Mouse (Mus musculus): Measurements from ENCODE around the gene Prkar1b. TPM values are rescaled to one million over a fixed set of nuclear protein-coding genes. Genes with fewer than 3 reads are reported as not detected.

The Prkar1b gene
- total and polyA plus RNA-seq, 2 experiments = 0.22 to 0.37 TPM

GRCm38 (mm10) chr5:139125717-139126116, 24.1 kb downstream of the Prkar1b start:
- TF ChIP-seq CTCF (IDR thresholded peaks at IDR 0.05; ENCODE audit: low read depth, low read length) (no peak), POLR2A (IDR thresholded peaks at IDR 0.05; ENCODE audit: extremely low read depth, insufficient read depth, low read length) (no peak)
- Histone ChIP-seq H3K27ac (replicated peaks; ENCODE audit: insufficient read depth, low read depth, low read length) (no peak overlapping the region), H3K36me3 (ENCODE audit: control insufficient read depth, insufficient read depth, low read length) (no peaks in the 10 kb centered on the region), H3K4me3 (ENCODE audit: insufficient read depth, low read depth, low read length) (no peak overlapping the region), H3K4me1 (ENCODE audit: control insufficient read depth, insufficient read depth, low read length) (no peaks in the 10 kb centered on the region), H3K27me3 (ENCODE audit: control insufficient read depth, insufficient read depth, low read length) (no peaks in the 10 kb centered on the region; the same call in 1 of the 2 replicates), H3K79me2 (ENCODE audit: control insufficient read depth, insufficient read depth, low read length) (no peaks in the 10 kb centered on the region), H3K9ac (ENCODE audit: low read depth, low read length) (no peak overlapping the region)
- 94% methylated on average over 3 of the region's 3 CpGs for WGBS
- DNase-seq (ENCODE audit: extremely low read depth, low read depth, low spot score) = no peak

DNA sequence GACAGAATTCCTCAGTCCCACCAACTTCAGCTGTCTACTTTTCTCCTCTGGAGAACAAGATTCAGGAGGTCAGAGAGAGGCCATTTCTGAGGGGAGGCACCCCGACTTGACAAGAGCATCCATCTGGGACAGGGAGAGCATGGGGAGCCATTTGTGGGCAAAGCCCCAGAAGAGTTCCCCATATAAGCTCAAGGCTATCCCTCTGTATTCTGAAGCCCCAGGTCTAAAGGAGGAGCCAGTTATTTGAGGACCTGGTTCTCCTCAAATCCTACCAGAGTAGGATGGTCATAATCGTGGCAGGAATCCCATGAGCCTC, 30.9 kb downstream of the Prkar1b start:
- no peaks in the 10 kb centered on the region for H3K79me2 ChIP-seq (ENCODE audit: control insufficient read depth, insufficient read depth, low read length)
- H3K4me1 ChIP-seq (ENCODE audit: control insufficient read depth, insufficient read depth, low read length) = no peaks in the 10 kb centered on the region
- H3K4me3 ChIP-seq (ENCODE audit: insufficient read depth, low read depth, low read length) = no peak overlapping the region
- no peak for DNase-seq (ENCODE audit: extremely low read depth, low read depth, low spot score)
- WGBS = 69% methylated on average over 2 of the region's 2 CpGs
- H3K27ac ChIP-seq (replicated peaks; ENCODE audit: insufficient read depth, low read depth, low read length) = no peak overlapping the region
- H3K9ac ChIP-seq (ENCODE audit: low read depth, low read length) = no peak overlapping the region
- TF ChIP-seq CTCF (IDR thresholded peaks at IDR 0.05; ENCODE audit: low read depth, low read length) (no peak), POLR2A (IDR thresholded peaks at IDR 0.05; ENCODE audit: extremely low read depth, insufficient read depth, low read length) (no peak)
- H3K27me3 ChIP-seq (ENCODE audit: control insufficient read depth, insufficient read depth, low read length) = no peaks in the 10 kb centered on the region
- H3K36me3 ChIP-seq (ENCODE audit: control insufficient read depth, insufficient read depth, low read length) = no peaks in the 10 kb centered on the region

GRCm38 (mm10) chr5:139118139-139118960, 31.5 kb downstream of the Prkar1b start:
- no peak for DNase-seq (ENCODE audit: extremely low read depth, low read depth, low spot score)
- WGBS = 87% methylated on average over 5 of the region's 5 CpGs

DNA sequence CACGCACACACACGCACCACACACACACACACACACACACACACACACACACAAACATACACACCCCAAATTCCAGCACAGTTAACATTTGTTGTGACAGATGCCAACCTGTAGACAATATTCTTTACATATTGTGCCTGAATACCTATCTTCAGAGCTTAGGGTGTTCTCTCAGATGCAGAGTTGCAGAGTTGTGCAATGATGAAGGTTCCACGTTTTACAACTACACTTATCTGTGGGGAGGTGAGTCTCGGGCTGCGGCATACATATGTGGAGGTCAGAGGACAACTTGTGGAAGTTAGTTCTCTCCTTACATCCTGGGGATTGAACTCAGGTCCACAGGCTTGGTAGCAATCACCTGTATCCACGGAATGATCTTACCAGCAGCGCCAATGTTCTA, 34.3 kb downstream of the Prkar1b start:
- DNase-seq (ENCODE audit: extremely low read depth, low read depth, low spot score) = no peak
- Histone ChIP-seq H3K4me1 (ENCODE audit: control insufficient read depth, insufficient read depth, low read length) (no peaks in the 10 kb centered on the region), H3K27me3 (ENCODE audit: control insufficient read depth, insufficient read depth, low read length) (no peaks in the 10 kb centered on the region), H3K79me2 (ENCODE audit: control insufficient read depth, insufficient read depth, low read length) (no peaks in the 10 kb centered on the region), H3K27ac (replicated peaks; ENCODE audit: insufficient read depth, low read depth, low read length) (no peak overlapping the region), H3K4me3 (ENCODE audit: insufficient read depth, low read depth, low read length) (no peak overlapping the region), H3K9ac (ENCODE audit: low read depth, low read length) (no peak overlapping the region), H3K36me3 (ENCODE audit: control insufficient read depth, insufficient read depth, low read length) (no peaks in the 10 kb centered on the region)
- 83% methylated on average over 7 of the region's 7 CpGs for WGBS
- TF ChIP-seq CTCF (IDR thresholded peaks at IDR 0.05; ENCODE audit: low read depth, low read length) (no peak), POLR2A (IDR thresholded peaks at IDR 0.05; ENCODE audit: extremely low read depth, insufficient read depth, low read length) (no peak)

More at GRCm38 (mm10) chr5:139118139-139118960, 31.5 kb downstream of the Prkar1b start:
- H3K36me3 ChIP-seq (ENCODE audit: control insufficient read depth, insufficient read depth, low read length) = no peaks in the 10 kb centered on the region
- H3K27me3 ChIP-seq (ENCODE audit: control insufficient read depth, insufficient read depth, low read length) = no peaks in the 10 kb centered on the region
- no peak overlapping the region for H3K27ac ChIP-seq (replicated peaks; ENCODE audit: insufficient read depth, low read depth, low read length)
- H3K79me2 ChIP-seq (ENCODE audit: control insufficient read depth, insufficient read depth, low read length) = no peaks in the 10 kb centered on the region
- H3K4me1 ChIP-seq (ENCODE audit: control insufficient read depth, insufficient read depth, low read length) = no peaks in the 10 kb centered on the region
- H3K4me3 ChIP-seq (ENCODE audit: insufficient read depth, low read depth, low read length) = no peak overlapping the region
- no peak for TF ChIP-seq POLR2A (IDR thresholded peaks at IDR 0.05; ENCODE audit: extremely low read depth, insufficient read depth, low read length)
- TF ChIP-seq CTCF (IDR thresholded peaks at IDR 0.05; ENCODE audit: low read depth, low read length) = no peak
- no peak overlapping the region for H3K9ac ChIP-seq (ENCODE audit: low read depth, low read length)

DNA sequence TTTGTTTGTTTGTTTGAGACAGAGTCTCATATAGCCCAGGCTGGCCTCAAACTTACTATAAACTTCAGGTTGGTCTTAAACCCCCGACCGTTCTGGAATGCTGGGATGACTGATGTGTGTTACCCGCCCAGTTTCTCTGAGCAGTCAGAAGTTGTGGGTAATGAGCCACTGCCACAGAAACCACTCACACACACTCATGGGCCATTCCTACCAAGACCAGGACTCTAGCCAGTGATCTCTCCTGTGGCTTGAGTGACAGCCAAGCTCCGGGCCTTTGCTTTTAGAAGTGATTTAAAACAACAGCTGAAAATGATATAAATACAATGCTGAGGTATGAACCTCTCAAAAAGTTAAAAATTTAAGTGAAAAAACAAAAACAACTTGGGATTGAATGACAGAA, 34.9 kb downstream of the Prkar1b start:
- H3K79me2 ChIP-seq (ENCODE audit: control insufficient read depth, insufficient read depth, low read length) = no peaks in the 10 kb centered on the region
- no peak for DNase-seq (ENCODE audit: extremely low read depth, low read depth, low spot score)
- TF ChIP-seq CTCF (IDR thresholded peaks at IDR 0.05; ENCODE audit: low read depth, low read length) (no peak), POLR2A (IDR thresholded peaks at IDR 0.05; ENCODE audit: extremely low read depth, insufficient read depth, low read length) (no peak)

DNA sequence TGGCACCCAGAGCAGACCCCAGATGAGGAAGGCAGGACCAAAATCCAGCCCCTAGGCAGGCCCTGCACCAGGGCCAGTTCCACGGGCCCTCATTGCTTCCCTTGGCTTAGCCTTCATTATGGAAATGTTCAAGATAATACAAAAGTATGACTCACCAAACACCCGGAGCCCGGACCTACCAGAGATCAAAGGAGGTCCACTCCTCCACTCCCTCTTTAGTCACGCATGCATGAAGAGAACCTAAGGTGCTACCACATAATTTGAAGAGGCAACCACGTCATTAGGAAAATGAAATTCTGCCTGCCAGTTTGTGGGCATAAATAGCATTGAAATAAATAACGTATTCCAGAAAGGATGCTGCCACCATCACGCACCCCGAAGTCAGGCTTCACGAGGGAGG, 37.4 kb downstream of the Prkar1b start:
- Histone ChIP-seq H3K27me3 (ENCODE audit: control insufficient read depth, insufficient read depth, low read length) (no peaks in the 10 kb centered on the region), H3K27ac (replicated peaks; ENCODE audit: insufficient read depth, low read depth, low read length) (no peak overlapping the region), H3K4me1 (ENCODE audit: control insufficient read depth, insufficient read depth, low read length) (no peaks in the 10 kb centered on the region), H3K79me2 (ENCODE audit: control insufficient read depth, insufficient read depth, low read length) (no peaks in the 10 kb centered on the region), H3K9ac (ENCODE audit: low read depth, low read length) (no peak overlapping the region), H3K4me3 (ENCODE audit: insufficient read depth, low read depth, low read length) (no peak overlapping the region), H3K36me3 (ENCODE audit: control insufficient read depth, insufficient read depth, low read length) (no peaks in the 10 kb centered on the region)
- no peak for DNase-seq (ENCODE audit: extremely low read depth, low read depth, low spot score)
- WGBS = 84% methylated on average over 9 of the region's 9 CpGs
- TF ChIP-seq POLR2A (IDR thresholded peaks at IDR 0.05; ENCODE audit: extremely low read depth, insufficient read depth, low read length) (no peak), CTCF (IDR thresholded peaks at IDR 0.05; ENCODE audit: low read depth, low read length) (no peak)

More for the DNA sequence above, 34.9 kb downstream of the Prkar1b start:
- 91% methylated on average over 4 of the region's 4 CpGs for WGBS
- Histone ChIP-seq H3K36me3 (ENCODE audit: control insufficient read depth, insufficient read depth, low read length) (no peaks in the 10 kb centered on the region), H3K27ac (replicated peaks; ENCODE audit: insufficient read depth, low read depth, low read length) (no peak overlapping the region), H3K4me1 (ENCODE audit: control insufficient read depth, insufficient read depth, low read length) (no peaks in the 10 kb centered on the region), H3K9ac (ENCODE audit: low read depth, low read length) (no peak overlapping the region), H3K27me3 (ENCODE audit: control insufficient read depth, insufficient read depth, low read length) (no peaks in the 10 kb centered on the region), H3K4me3 (ENCODE audit: insufficient read depth, low read depth, low read length) (no peak overlapping the region)

Data from liver, adult 2 months (tissue).